Mouse (Mus musculus) monocyte, adult 59 days (primary cell): ENCODE measurements around the gene Mrpl55. TPM values are rescaled to one million over a fixed set of nuclear protein-coding genes. Genes with fewer than 3 reads are reported as not detected.

Experiments used
- total RNA-seq, 2 experiments: library from RNA; stranded (reverse); gene quantifications; one replicate each; pipeline ENCODE4 v1.2.4; 2023

Gene Mrpl55
- 10 to 100 TPM; 11.1 to 16.3 TPM for total RNA-seq

DNA sequence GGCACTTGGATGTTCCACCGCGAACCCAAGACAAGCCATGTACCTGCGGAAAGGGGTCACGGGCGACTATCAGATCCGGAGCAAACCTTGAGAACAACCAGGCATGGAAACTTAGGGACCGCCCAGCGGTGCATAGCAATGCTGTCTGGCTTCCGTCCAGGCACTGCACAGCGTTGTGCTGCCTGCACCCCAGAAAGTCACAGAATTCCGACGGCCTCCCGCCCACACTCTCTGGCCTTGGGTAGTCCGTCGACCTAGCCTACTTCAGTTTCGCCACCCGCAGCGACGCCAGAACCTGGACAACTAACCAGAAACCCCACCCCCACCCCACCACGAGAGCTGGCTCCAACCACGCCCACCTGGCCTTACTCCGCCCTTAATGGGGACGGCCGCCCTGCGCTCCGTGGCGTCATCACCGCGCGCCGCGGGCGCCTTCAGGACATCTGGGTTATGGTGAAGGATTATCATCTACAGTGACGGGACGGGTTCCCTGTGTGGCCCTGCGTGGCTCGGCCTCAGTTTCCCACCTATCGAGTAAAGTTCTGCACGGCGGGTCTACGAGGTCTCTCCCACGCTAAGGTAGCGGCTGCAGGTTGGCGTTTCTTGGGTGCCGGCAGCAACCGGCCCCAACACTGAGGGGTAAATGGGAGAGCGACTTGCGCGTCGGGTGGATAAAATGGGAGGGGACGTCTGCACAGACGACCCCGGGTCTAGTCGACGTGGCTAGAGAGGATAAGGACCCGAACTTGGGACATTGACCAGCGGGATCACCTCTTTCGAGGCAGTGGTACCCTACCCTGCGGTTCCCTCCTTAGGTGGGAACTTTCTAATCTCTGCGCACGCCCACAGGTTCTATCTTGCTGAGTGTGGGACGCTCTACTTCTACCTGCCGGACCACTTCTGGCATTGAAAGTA lies at the start of gene Mrpl55:
Gene Mrpl55 (plus strand): TSS at position 406 of the 915 bp plus-strand sequence.

GRCm38 (mm10) chr11:59163255-59164236 lies 38.7 kb upstream of the Mrpl55 start, which contains the start of gene Iba57:
Gene Iba57, minus strand, starts transcription at chr11:59163739.

GRCm38 (mm10) chr11:59182864-59183331 lies 19.4 kb upstream of the Mrpl55 start, which contains the start of gene Gjc2:
Gene Gjc2, minus strand, starts transcription at chr11:59183213.

DNA sequence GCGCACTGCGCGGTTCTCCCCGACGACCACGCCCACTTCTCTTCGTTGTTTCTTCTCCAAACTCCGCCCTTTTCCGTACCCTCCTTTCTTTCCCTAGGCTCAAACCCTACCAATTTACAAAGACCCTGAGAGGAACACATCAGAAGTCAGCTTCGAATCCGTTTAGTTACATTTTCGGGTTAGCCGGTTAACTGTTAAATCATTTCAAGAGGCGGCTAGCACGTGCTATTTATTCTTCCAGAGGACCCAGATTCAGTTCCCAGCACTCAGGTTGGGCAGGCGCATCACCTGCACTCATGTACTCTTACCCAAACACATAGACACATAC lies 10.3 kb upstream of the Mrpl55 start, which contains the start of gene Guk1:
Gene Guk1 (minus strand): TSS at position 154 of the 328 bp plus-strand sequence.

GRCm38 (mm10) chr11:59208153-59208831 lies 6.0 kb downstream of the Mrpl55 start, which contains the start of gene 2310033P09Rik:
Gene 2310033P09Rik, plus strand, starts transcription at chr11:59208321.

GRCm38 (mm10) chr11:59228122-59228953 lies 26.1 kb downstream of the Mrpl55 start, which contains the start of gene Arf1:
Gene Arf1, minus strand, starts transcription at chr11:59228270.

Other genes with a start within 250 kb of the Mrpl55 start
- 10 to 100 TPM; 29.4 to 31.8 TPM for gene Hist3h2a, start 247.8 kb upstream of the Mrpl55 start, total RNA-seq
- gene Trim17, start 247.8 kb upstream of the Mrpl55 start, total RNA-seq, result under 1 TPM; 0.13 to 0.21 TPM
- 10 to 100 TPM; 40.7 to 41.1 TPM for gene Trim11, start 224.4 kb upstream of the Mrpl55 start, total RNA-seq
- gene Obscn, start 66.1 kb upstream of the Mrpl55 start, total RNA-seq, result under 1 TPM in 1 of 2 experiments, not detected in 1; 0.16 TPM
- gene Iba57, start 38.7 kb upstream of the Mrpl55 start, total RNA-seq, result 10 to 100 TPM in 1 of 2 experiments, 1 to 10 TPM in 1; 9.9 to 10.6 TPM
- not detected for gene Gjc2, start 19.3 kb upstream of the Mrpl55 start, total RNA-seq
- 10 to 100 TPM; 18.5 to 23.3 TPM for gene Guk1, start 10.3 kb upstream of the Mrpl55 start, total RNA-seq
- 10 to 100 TPM; 16.8 to 19.8 TPM for gene 2310033P09Rik, start 5.8 kb downstream of the Mrpl55 start, total RNA-seq
- 100 to 1,000 TPM; 337 to 350 TPM for gene Arf1, start 25.8 kb downstream of the Mrpl55 start, total RNA-seq
- not detected for gene Wnt3a, start 88.3 kb downstream of the Mrpl55 start, total RNA-seq
- not detected for gene Wnt9a, start 104.4 kb downstream of the Mrpl55 start, total RNA-seq
- gene Prss38, start 173.2 kb downstream of the Mrpl55 start, total RNA-seq, result not detected
- 1 to 10 TPM; 3.0 to 3.1 TPM for gene Jmjd4, start 247.6 kb downstream of the Mrpl55 start, total RNA-seq
- gene Snap47, start 248.7 kb downstream of the Mrpl55 start, total RNA-seq, result 1 to 10 TPM; 5.7 to 5.9 TPM